Mouse (Mus musculus): ENCODE results near the gene Prkca. TPM values are rescaled to one million over a fixed set of nuclear protein-coding genes. Genes with fewer than 3 reads are reported as not detected.
A peak's percentile ranks its signal among the peaks of the same experiment; 100 is the strongest.

Gene Prkca
- polyA plus RNA-seq, 1 experiment = 2.2 TPM

DNA sequence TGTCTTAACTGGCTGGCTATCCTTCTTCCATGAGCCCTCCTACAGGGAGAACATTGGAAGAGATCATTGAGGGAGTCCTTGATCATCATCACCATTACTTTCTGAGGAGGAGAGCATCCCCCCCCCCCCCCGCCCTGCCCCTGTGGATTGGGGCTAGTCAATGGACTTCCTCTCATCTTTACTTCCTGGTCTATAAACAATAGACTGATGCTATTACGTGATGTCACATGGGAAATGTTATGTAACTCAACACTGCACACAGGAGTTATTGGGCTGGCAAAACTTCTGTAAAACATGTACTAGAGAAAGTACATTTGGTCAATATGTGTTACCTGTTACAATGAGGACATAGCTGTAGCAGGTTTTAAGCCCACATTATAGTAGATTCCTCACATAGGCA is 302.9 kb downstream of the Prkca start:
- TF ChIP-seq POLR2A (IDR thresholded peaks at IDR 0.05; ENCODE audit: control insufficient read depth, low read depth, low read length) (no peak), CTCF (IDR thresholded peaks at IDR 0.05; ENCODE audit: control insufficient read depth, insufficient read depth, insufficient replicate concordance, low read depth, low read length) (no peak)
- H3K36me3 ChIP-seq (ENCODE audit: control insufficient read depth, insufficient read depth, low read length) = no peaks in the 10 kb centered on the region
- H3K27me3 ChIP-seq (ENCODE audit: control insufficient read depth, insufficient read depth, low read length) = no peaks in the 10 kb centered on the region
- H3K27ac ChIP-seq (ENCODE audit: control insufficient read depth, insufficient read depth, low read depth, low read length) = no peak overlapping the region
- peaks cover 6% of the 10 kb centered on the region for H3K4me1 ChIP-seq (ENCODE audit: control insufficient read depth, insufficient read depth, low read length)
- no peak overlapping the region for H3K4me3 ChIP-seq (ENCODE audit: control insufficient read depth, low read depth, low read length)

DNA sequence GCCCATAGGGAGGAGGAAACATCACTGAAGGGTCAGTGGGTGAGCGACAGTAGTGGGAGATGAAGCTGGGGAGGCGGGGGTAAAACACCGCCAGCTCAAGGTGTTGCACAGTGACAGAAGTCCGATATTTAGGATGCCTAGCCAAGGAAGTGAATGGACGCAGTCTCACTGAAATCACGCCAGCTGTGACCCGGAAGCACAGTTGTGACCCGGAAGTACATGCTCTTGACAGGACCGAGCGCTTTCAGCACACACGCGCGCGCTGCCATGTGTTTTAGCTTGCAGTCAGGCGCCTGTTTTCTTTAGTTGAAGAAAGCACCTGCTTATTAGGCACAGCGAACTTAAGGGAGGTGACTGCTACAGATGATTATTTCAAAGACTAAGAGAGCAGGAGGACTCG is 304.0 kb downstream of the Prkca start:
- no peaks in the 10 kb centered on the region for H3K27me3 ChIP-seq (ENCODE audit: control insufficient read depth, insufficient read depth, low read length)
- TF ChIP-seq CTCF (IDR thresholded peaks at IDR 0.05; ENCODE audit: control insufficient read depth, insufficient read depth, insufficient replicate concordance, low read depth, low read length) = no peak
- peak; percentile 78; the same call in 1 of the 2 replicates for TF ChIP-seq POLR2A (IDR thresholded peaks at IDR 0.05; ENCODE audit: control insufficient read depth, low read depth, low read length)

DNA sequence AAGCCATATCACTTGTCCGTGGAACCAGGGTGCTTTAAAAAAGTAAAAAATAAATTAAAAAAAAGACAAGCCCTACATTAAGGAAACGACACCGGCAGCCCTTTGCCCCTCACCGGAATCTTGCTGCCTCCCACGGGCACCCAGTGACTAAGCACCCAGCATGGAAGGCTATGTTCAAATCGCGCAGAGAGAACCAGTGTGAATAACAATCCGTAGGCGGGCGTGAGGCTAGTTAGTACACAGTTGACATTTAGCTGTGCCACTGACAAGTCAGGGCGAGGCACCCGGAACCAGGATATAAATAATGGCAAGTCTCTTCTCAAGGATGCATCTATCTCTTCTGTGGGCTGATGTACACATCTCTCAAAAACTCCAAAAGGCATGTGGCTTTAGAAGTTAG is 304.7 kb downstream of the Prkca start:
- H3K4me3 ChIP-seq (ENCODE audit: control insufficient read depth, low read depth, low read length) = no peak overlapping the region
- no peak overlapping the region for H3K27ac ChIP-seq (ENCODE audit: control insufficient read depth, insufficient read depth, low read depth, low read length)
- peaks cover 6% of the 10 kb centered on the region for H3K4me1 ChIP-seq (ENCODE audit: control insufficient read depth, insufficient read depth, low read length)
- no peak for TF ChIP-seq POLR2A (IDR thresholded peaks at IDR 0.05; ENCODE audit: control insufficient read depth, low read depth, low read length)
- no peak for TF ChIP-seq CTCF (IDR thresholded peaks at IDR 0.05; ENCODE audit: control insufficient read depth, insufficient read depth, insufficient replicate concordance, low read depth, low read length)
- H3K27me3 ChIP-seq (ENCODE audit: control insufficient read depth, insufficient read depth, low read length) = no peaks in the 10 kb centered on the region
- H3K36me3 ChIP-seq (ENCODE audit: control insufficient read depth, insufficient read depth, low read length) = no peaks in the 10 kb centered on the region

More for the DNA sequence above, 304.0 kb downstream of the Prkca start:
- H3K4me3 ChIP-seq (ENCODE audit: control insufficient read depth, low read depth, low read length) = peak overlapping the region; percentile 96
- peak overlapping the region; percentile 39; the same call in 1 of the 2 replicates for H3K27ac ChIP-seq (ENCODE audit: control insufficient read depth, insufficient read depth, low read depth, low read length)
- H3K36me3 ChIP-seq (ENCODE audit: control insufficient read depth, insufficient read depth, low read length) = no peaks in the 10 kb centered on the region
- H3K4me1 ChIP-seq (ENCODE audit: control insufficient read depth, insufficient read depth, low read length) = peaks cover 6% of the 10 kb centered on the region

DNA sequence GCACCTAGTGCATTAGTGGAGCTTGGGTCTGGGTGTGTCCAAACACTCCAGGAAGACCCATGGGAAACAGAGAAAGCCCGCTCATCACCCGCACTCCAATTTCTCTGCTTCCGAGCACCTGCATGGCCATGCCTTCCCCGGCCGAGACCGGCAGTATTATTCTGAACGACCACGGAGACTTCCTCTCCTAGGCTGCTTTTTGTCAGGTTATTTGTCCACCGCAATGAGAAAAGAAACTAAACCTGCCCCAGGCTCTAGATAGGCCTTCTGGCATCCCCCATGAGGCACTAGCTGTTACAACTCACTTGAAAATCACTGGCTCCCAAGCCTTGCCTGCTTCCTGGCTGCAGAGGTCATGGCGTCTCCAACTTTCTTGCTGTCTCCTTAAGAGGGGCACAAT is 307.4 kb downstream of the Prkca start:
- H3K27ac ChIP-seq (ENCODE audit: control insufficient read depth, insufficient read depth, low read depth, low read length) = no peak overlapping the region
- H3K4me1 ChIP-seq (ENCODE audit: control insufficient read depth, insufficient read depth, low read length) = peaks cover 6% of the 10 kb centered on the region
- TF ChIP-seq CTCF (IDR thresholded peaks at IDR 0.05; ENCODE audit: control insufficient read depth, insufficient read depth, insufficient replicate concordance, low read depth, low read length) = no peak
- no peak for TF ChIP-seq POLR2A (IDR thresholded peaks at IDR 0.05; ENCODE audit: control insufficient read depth, low read depth, low read length)
- H3K4me3 ChIP-seq (ENCODE audit: control insufficient read depth, low read depth, low read length) = no peak overlapping the region
- no peaks in the 10 kb centered on the region for H3K36me3 ChIP-seq (ENCODE audit: control insufficient read depth, insufficient read depth, low read length)
- H3K27me3 ChIP-seq (ENCODE audit: control insufficient read depth, insufficient read depth, low read length) = no peaks in the 10 kb centered on the region

DNA sequence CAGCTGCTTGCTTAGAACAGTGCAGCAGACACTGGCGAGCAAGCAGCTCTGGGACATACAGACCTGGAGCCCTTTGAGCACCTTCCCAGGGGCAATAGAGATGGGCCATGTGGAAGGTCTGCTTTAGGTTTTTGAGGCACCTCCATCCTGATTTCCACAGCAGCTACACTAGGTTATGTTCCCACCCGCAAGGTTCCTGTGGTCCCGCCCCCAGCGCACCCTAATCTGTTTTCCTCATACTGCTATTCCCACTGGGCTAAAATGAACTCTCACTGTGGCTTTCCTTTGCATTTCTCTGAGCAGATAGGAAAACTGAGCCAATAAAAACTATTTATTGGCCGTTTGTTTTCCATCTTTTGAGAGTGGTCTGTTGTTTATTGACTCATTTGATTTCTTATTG is 308.0 kb downstream of the Prkca start:
- peaks cover 6% of the 10 kb centered on the region for H3K4me1 ChIP-seq (ENCODE audit: control insufficient read depth, insufficient read depth, low read length)
- H3K36me3 ChIP-seq (ENCODE audit: control insufficient read depth, insufficient read depth, low read length) = no peaks in the 10 kb centered on the region
- TF ChIP-seq CTCF (IDR thresholded peaks at IDR 0.05; ENCODE audit: control insufficient read depth, insufficient read depth, insufficient replicate concordance, low read depth, low read length) (no peak), POLR2A (IDR thresholded peaks at IDR 0.05; ENCODE audit: control insufficient read depth, low read depth, low read length) (no peak)
- H3K27me3 ChIP-seq (ENCODE audit: control insufficient read depth, insufficient read depth, low read length) = no peaks in the 10 kb centered on the region
- no peak overlapping the region for H3K27ac ChIP-seq (ENCODE audit: control insufficient read depth, insufficient read depth, low read depth, low read length)
- no peak overlapping the region for H3K4me3 ChIP-seq (ENCODE audit: control insufficient read depth, low read depth, low read length)

DNA sequence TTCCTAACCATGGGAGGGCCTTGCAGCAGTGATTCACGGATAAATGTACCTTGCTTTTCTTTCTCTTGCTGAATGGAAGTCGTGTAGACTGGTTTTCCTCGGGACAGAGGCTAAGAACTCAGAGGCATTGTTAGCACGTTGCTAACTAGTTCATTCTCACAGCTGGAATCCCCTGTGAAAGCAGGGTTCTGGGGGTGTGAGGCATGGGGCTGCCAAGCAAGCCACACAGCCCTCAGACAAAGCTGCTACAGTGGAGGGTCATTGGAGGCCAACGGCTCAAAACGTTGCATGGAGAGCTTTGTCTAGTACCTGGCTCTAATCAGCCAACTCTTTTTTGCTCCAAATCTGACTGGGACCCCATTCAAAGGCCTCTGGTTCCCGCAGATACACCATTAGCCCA is 309.4 kb downstream of the Prkca start:
- Histone ChIP-seq H3K4me3 (ENCODE audit: control insufficient read depth, low read depth, low read length) (no peak overlapping the region), H3K4me1 (ENCODE audit: control insufficient read depth, insufficient read depth, low read length) (no peaks in the 10 kb centered on the region; the same call in 1 of the 2 replicates), H3K36me3 (ENCODE audit: control insufficient read depth, insufficient read depth, low read length) (no peaks in the 10 kb centered on the region), H3K27ac (ENCODE audit: control insufficient read depth, insufficient read depth, low read depth, low read length) (no peak overlapping the region), H3K27me3 (ENCODE audit: control insufficient read depth, insufficient read depth, low read length) (no peaks in the 10 kb centered on the region)
- TF ChIP-seq CTCF (IDR thresholded peaks at IDR 0.05; ENCODE audit: control insufficient read depth, insufficient read depth, insufficient replicate concordance, low read depth, low read length) (no peak), POLR2A (IDR thresholded peaks at IDR 0.05; ENCODE audit: control insufficient read depth, low read depth, low read length) (no peak)

DNA sequence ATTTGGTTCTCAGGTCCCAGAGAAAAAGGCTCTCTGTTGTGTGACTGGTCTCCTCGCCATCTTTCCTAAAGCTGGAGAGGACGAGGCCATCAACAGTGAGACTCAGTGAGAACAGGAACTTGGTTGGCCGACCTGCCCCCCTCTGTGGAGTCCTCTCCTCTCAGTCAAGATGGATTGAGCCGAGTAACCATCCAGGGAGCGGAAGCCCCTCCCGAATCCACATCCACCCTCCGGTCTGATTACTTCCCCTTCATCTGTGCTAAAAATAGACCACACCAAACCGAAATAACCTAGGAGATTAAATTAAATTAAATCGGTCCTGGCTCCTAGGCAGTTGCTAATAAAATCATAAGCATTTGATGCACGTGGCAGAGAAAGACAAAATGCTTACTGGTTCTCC is 311.2 kb downstream of the Prkca start:
- TF ChIP-seq CTCF (IDR thresholded peaks at IDR 0.05; ENCODE audit: control insufficient read depth, insufficient read depth, insufficient replicate concordance, low read depth, low read length) (no peak), POLR2A (IDR thresholded peaks at IDR 0.05; ENCODE audit: control insufficient read depth, low read depth, low read length) (no peak)
- Histone ChIP-seq H3K27ac (ENCODE audit: control insufficient read depth, insufficient read depth, low read depth, low read length) (no peak overlapping the region), H3K27me3 (ENCODE audit: control insufficient read depth, insufficient read depth, low read length) (no peaks in the 10 kb centered on the region), H3K4me1 (ENCODE audit: control insufficient read depth, insufficient read depth, low read length) (peaks cover 8% of the 10 kb centered on the region), H3K36me3 (ENCODE audit: control insufficient read depth, insufficient read depth, low read length) (no peaks in the 10 kb centered on the region), H3K4me3 (ENCODE audit: control insufficient read depth, low read depth, low read length) (no peak overlapping the region)
